Mouse (Mus musculus): ENCODE results near the gene Il5ra. TPM values are rescaled to one million over a fixed set of nuclear protein-coding genes. Genes with fewer than 3 reads are reported as not detected.

Gene Il5ra
- total RNA-seq (2021), result not detected
- long read RNA-seq, experiment 1, result 0 reads
- long read RNA-seq, experiment 2, result 0 reads

GRCm38 (mm10) chr6:106748887-106749388 lies at the start of gene Il5ra:
Gene Il5ra, minus strand, starts transcription at chr6:106749037.
- no peak for DNase-seq
- intact Hi-C loops (cut with DNase I), result no loop called here

- DNase-seq, result no peak
- intact Hi-C loops (cut with DNase I), result no loop called here
Observed at GRCm38 (mm10) chr6:106794094-106794814, 45.4 kb upstream of the Il5ra start.

- intact Hi-C loops (cut with DNase I), result no loop called here
- DNase-seq, result no peak
Observed at GRCm38 (mm10) chr6:106793621-106794020, 44.8 kb upstream of the Il5ra start.

GRCm38 (mm10) chr6:106793088-106793487 lies 44.3 kb upstream of the Il5ra start:
- DNase-seq, result no peak

GRCm38 (mm10) chr6:106792486-106792885 lies 43.6 kb upstream of the Il5ra start:
- DNase-seq, result no peak
- intact Hi-C loops (cut with DNase I), result no loop called here

More at GRCm38 (mm10) chr6:106793088-106793487, 44.3 kb upstream of the Il5ra start:
- intact Hi-C loops (cut with DNase I), result no loop called here

- DNase-seq, result no peak
Observed at GRCm38 (mm10) chr6:106791429-106791828, 42.6 kb upstream of the Il5ra start.

GRCm38 (mm10) chr6:106787138-106787537 lies 38.3 kb upstream of the Il5ra start:
- intact Hi-C loops (cut with DNase I), result no loop called here
- no peak for DNase-seq

More at GRCm38 (mm10) chr6:106791429-106791828, 42.6 kb upstream of the Il5ra start:
- intact Hi-C loops (cut with DNase I), result no loop called here

- intact Hi-C loops (cut with DNase I), result no loop called here
- DNase-seq, result no peak
Observed at GRCm38 (mm10) chr6:106770046-106770445, 21.2 kb upstream of the Il5ra start.

- DNase-seq, result no peak
- intact Hi-C loops (cut with DNase I), result loop anchor here (1.0 kb wide), 1 partner anchor 31 kb away; the partner anchor contains the start of gene Crbn
Observed at GRCm38 (mm10) chr6:106769290-106769866, 20.5 kb upstream of the Il5ra start.

- intact Hi-C loops (cut with DNase I), result loop anchor here (1.0 kb wide), 1 partner anchor 32 kb away; the partner anchor contains the start of gene Crbn
- DNase-seq, result peak; percentile 97 to 99
Observed at GRCm38 (mm10) chr6:106768640-106769289, 19.9 kb upstream of the Il5ra start, which contains the start of gene Trnt1. Gene Trnt1, plus strand, starts transcription at chr6:106769120.

GRCm38 (mm10) chr6:106766774-106767173 lies 17.9 kb upstream of the Il5ra start:
- no peak for DNase-seq

GRCm38 (mm10) chr6:106765892-106766291 lies 17.1 kb upstream of the Il5ra start:
- no peak for DNase-seq
- intact Hi-C loops (cut with DNase I), result no loop called here

More at GRCm38 (mm10) chr6:106766774-106767173, 17.9 kb upstream of the Il5ra start:
- intact Hi-C loops (cut with DNase I), result no loop called here

- DNase-seq, result no peak
- intact Hi-C loops (cut with DNase I), result no loop called here
Observed at GRCm38 (mm10) chr6:106761486-106761885, 12.6 kb upstream of the Il5ra start.

GRCm38 (mm10) chr6:106760473-106761218 lies 11.8 kb upstream of the Il5ra start:
- intact Hi-C loops (cut with DNase I), result no loop called here
- DNase-seq, result no peak

- no peak for DNase-seq
- intact Hi-C loops (cut with DNase I), result no loop called here
Observed at GRCm38 (mm10) chr6:106758299-106758698, 9.5 kb upstream of the Il5ra start.

- DNase-seq, result no peak
- intact Hi-C loops (cut with DNase I), result no loop called here
Observed at GRCm38 (mm10) chr6:106750291-106750690, 1.5 kb upstream of the Il5ra start.

GRCm38 (mm10) chr6:106747804-106748203 lies 1.0 kb downstream of the Il5ra start:
- intact Hi-C loops (cut with DNase I), result no loop called here
- DNase-seq, result no peak

- intact Hi-C loops (cut with DNase I), result no loop called here
- no peak for DNase-seq
Observed at GRCm38 (mm10) chr6:106747251-106747650, 1.6 kb downstream of the Il5ra start.

- DNase-seq, result no peak
- intact Hi-C loops (cut with DNase I), result no loop called here
Observed at GRCm38 (mm10) chr6:106745673-106746394, 3.0 kb downstream of the Il5ra start.

Measured in heart, postnatal 14 days (tissue).